Mouse (Mus musculus): Measurements from ENCODE around the gene Teddm2. TPM values are rescaled to one million over a fixed set of nuclear protein-coding genes. Genes with fewer than 3 reads are reported as not detected.

Teddm2 gene
- polyA plus RNA-seq, 1 experiment, result 0.08 TPM

DNA sequence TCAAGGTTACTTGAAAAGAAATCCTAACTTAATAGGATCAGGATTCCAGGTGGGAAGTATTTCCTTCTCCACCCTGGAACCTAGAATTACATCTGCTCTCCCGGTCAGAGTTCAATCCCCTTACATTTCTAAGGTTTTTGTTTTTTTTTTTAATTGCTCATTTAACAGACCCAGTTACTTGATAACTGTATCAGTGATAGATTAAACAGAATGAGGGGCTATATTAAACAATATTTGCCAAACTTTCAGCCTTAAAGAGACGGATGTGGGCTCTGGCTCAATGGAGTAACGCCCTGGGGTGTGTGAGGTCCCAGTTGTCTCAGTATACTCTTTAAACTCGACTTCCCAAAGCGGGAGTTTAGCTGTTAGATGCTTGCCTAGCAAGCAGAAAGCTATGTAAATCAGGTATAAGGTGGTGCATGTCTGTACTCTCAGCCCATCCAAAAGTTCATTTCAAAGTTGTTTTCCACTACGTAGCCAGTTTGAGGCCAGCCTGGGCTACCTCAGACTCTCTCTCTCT lies 11.3 kb upstream of the Teddm2 start:
- Histone ChIP-seq H3K4me3 (ENCODE audit: low read depth, low read length) (no peak overlapping the region), H3K27me3 (ENCODE audit: control insufficient read depth, insufficient read depth, low read length) (no peaks in the 10 kb centered on the region), H3K36me3 (ENCODE audit: control insufficient read depth, insufficient read depth, low read length) (peaks cover 19% of the 10 kb centered on the region), H3K4me1 (ENCODE audit: control insufficient read depth, insufficient read depth, insufficient read length, low read length) (peaks cover 9% of the 10 kb centered on the region; the same call in 1 of the 2 replicates), H3K27ac (ENCODE audit: insufficient read depth, low read depth, low read length) (no peak overlapping the region)
- TF ChIP-seq POLR2A (IDR thresholded peaks at IDR 0.05; ENCODE audit: low read depth, low read length), result no peak
- WGBS, result 36% methylated on average over 6 of the region's 6 CpGs

DNA sequence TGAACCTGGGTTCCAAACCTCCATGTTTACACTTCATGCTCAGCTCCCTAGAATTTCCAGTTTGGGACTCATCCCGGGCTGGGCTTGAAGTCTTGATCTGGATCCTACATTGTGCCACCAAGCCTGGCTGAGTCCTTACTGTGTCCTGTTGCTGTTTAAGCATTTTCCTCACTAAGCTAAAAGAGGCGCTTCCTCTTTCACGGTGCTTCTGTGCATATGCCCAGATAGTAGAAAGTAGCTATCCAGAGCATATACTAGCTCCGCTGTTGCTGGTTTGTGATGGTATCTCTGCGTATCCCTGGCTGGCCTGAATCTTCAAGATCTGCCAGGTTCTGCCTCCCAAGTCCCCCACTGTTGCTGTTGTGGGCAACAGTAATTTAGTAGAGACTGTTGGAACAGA lies 10.4 kb upstream of the Teddm2 start:
- TF ChIP-seq CTCF (IDR thresholded peaks at IDR 0.05; ENCODE audit: extremely low read depth, insufficient read length, insufficient replicate concordance, low read depth, low read length), result no peak
- TF ChIP-seq POLR2A (IDR thresholded peaks at IDR 0.05; ENCODE audit: low read depth, low read length), result no peak
- WGBS, result 71% methylated on average over 5 of the region's 5 CpGs
- no peaks in the 10 kb centered on the region for H3K27me3 ChIP-seq (ENCODE audit: control insufficient read depth, insufficient read depth, low read length)
- no peak overlapping the region for H3K4me3 ChIP-seq (ENCODE audit: low read depth, low read length)
- peaks cover 9% of the 10 kb centered on the region; the same call in 1 of the 2 replicates for H3K4me1 ChIP-seq (ENCODE audit: control insufficient read depth, insufficient read depth, insufficient read length, low read length)
- H3K27ac ChIP-seq (ENCODE audit: insufficient read depth, low read depth, low read length), result no peak overlapping the region
- peaks cover 23% of the 10 kb centered on the region for H3K36me3 ChIP-seq (ENCODE audit: control insufficient read depth, insufficient read depth, low read length)

DNA sequence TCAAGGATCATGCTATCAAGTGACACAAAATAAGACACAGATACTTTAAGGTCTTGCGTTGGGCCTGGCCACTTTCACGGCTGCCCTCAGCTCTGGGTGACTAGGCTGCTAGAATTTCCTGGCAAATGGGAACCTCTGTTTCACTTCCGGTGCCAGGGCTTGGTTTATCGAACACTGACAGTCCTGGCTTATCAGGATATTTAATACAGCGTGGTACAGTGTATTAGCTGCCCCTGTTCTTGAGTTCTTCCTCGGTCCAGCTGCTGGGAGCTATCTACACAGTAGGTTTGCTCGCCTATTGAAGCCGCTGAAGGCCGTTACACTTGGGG lies 9.9 kb upstream of the Teddm2 start:
- TF ChIP-seq POLR2A (IDR thresholded peaks at IDR 0.05; ENCODE audit: low read depth, low read length) (no peak), CTCF (IDR thresholded peaks at IDR 0.05; ENCODE audit: extremely low read depth, insufficient read length, insufficient replicate concordance, low read depth, low read length) (no peak)
- WGBS, result 49% methylated on average over 9 of the region's 9 CpGs
- Histone ChIP-seq H3K36me3 (ENCODE audit: control insufficient read depth, insufficient read depth, low read length) (peaks cover 27% of the 10 kb centered on the region), H3K27ac (ENCODE audit: insufficient read depth, low read depth, low read length) (no peak overlapping the region), H3K27me3 (ENCODE audit: control insufficient read depth, insufficient read depth, low read length) (no peaks in the 10 kb centered on the region), H3K4me3 (ENCODE audit: low read depth, low read length) (no peak overlapping the region), H3K4me1 (ENCODE audit: control insufficient read depth, insufficient read depth, insufficient read length, low read length) (peaks cover 9% of the 10 kb centered on the region; the same call in 1 of the 2 replicates)

DNA sequence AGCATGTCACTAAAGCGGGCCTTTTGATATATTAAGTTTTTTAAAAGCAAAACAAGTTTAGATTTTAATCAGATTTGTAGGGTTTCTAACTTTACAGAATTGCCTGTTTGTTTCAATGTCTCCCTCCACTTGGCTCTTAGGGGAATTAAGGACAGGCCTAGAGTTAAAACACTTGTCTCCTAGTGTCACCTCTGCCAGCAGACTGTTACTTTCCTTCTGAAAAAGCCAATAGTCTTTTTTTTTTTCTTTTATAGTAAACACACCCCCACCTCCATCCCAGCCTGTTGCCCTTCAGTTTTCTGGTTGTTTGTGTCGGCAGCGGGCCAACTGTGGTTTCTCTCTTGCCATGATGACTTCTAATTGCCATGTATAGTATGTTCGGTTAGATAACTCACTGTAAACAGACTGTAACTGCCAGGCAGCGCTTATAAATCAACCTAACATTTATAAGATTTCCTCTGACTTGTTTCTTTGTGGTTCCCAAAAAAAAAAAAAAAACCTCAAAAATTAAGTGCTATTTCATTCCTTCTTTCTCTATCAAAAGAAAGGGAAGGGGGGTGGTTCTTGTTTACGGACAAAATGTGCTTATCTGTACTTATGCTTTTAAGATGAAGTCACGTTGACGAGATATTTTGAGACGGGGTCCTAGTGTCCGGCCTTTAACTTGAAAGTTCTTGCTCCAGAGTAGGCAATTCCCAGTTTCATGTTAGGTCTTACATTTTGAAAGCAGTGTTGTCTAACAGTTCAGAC lies 9.4 kb upstream of the Teddm2 start:
- TF ChIP-seq POLR2A (IDR thresholded peaks at IDR 0.05; ENCODE audit: low read depth, low read length) (no peak), CTCF (IDR thresholded peaks at IDR 0.05; ENCODE audit: extremely low read depth, insufficient read length, insufficient replicate concordance, low read depth, low read length) (no peak)
- peaks cover 29% of the 10 kb centered on the region for H3K36me3 ChIP-seq (ENCODE audit: control insufficient read depth, insufficient read depth, low read length)
- no peak overlapping the region for H3K27ac ChIP-seq (ENCODE audit: insufficient read depth, low read depth, low read length)
- peaks cover 9% of the 10 kb centered on the region; the same call in 1 of the 2 replicates for H3K4me1 ChIP-seq (ENCODE audit: control insufficient read depth, insufficient read depth, insufficient read length, low read length)
- H3K4me3 ChIP-seq (ENCODE audit: low read depth, low read length), result no peak overlapping the region
- 40% methylated on average over 10 of the region's 10 CpGs for WGBS
- H3K27me3 ChIP-seq (ENCODE audit: control insufficient read depth, insufficient read depth, low read length), result no peaks in the 10 kb centered on the region

DNA sequence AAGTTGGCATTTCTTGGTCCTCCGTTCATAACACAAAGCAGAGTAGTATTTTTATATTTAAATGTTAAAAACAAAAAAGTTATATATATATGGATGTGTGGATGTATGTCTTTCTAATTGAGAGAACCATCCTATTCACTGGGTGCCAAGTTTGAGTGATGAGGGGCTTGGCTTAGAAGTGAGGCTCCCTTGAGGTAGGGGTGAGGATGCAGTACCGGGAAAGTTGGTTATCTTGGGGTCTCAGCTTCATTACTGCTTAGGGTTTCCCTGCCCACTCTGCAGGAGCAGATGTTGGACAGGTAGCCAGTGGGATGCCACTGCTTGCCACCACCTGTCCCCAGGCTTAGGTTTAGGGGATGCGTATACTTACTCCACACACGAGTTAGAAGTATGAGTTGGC lies 8.7 kb upstream of the Teddm2 start:
- WGBS, result 80% methylated on average over 4 of the region's 4 CpGs
- Histone ChIP-seq H3K27ac (ENCODE audit: insufficient read depth, low read depth, low read length) (no peak overlapping the region), H3K36me3 (ENCODE audit: control insufficient read depth, insufficient read depth, low read length) (peaks cover 34% of the 10 kb centered on the region), H3K27me3 (ENCODE audit: control insufficient read depth, insufficient read depth, low read length) (no peaks in the 10 kb centered on the region), H3K4me3 (ENCODE audit: low read depth, low read length) (no peak overlapping the region), H3K4me1 (ENCODE audit: control insufficient read depth, insufficient read depth, insufficient read length, low read length) (peaks cover 9% of the 10 kb centered on the region)
- no peak for TF ChIP-seq CTCF (IDR thresholded peaks at IDR 0.05; ENCODE audit: extremely low read depth, insufficient read length, insufficient replicate concordance, low read depth, low read length)
- TF ChIP-seq POLR2A (IDR thresholded peaks at IDR 0.05; ENCODE audit: low read depth, low read length), result no peak

DNA sequence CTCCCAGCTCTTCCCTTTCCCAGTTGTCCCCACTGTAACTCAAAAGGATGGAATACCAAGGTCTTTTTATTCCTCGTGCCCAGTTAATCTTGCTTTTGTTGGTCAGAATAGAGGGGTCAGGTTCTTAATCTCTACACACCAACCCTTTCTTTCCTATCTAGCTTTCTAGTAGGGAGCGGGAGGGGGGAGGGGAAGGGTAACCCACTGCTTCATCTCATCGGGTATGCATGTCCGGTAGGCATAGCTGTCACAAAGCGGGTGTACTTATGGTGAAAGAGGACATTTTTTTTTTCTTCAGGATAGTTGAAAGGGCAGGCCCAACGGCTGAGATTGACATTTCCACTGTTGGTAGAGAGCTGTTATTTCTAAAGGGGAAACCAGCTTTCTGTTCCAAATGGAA lies 8.2 kb upstream of the Teddm2 start:
- Histone ChIP-seq H3K27ac (ENCODE audit: insufficient read depth, low read depth, low read length) (no peak overlapping the region), H3K4me3 (ENCODE audit: low read depth, low read length) (no peak overlapping the region), H3K4me1 (ENCODE audit: control insufficient read depth, insufficient read depth, insufficient read length, low read length) (peaks cover 9% of the 10 kb centered on the region), H3K27me3 (ENCODE audit: control insufficient read depth, insufficient read depth, low read length) (no peaks in the 10 kb centered on the region), H3K36me3 (ENCODE audit: control insufficient read depth, insufficient read depth, low read length) (peaks cover 37% of the 10 kb centered on the region)
- no peak for TF ChIP-seq CTCF (IDR thresholded peaks at IDR 0.05; ENCODE audit: extremely low read depth, insufficient read length, insufficient replicate concordance, low read depth, low read length)
- TF ChIP-seq POLR2A (IDR thresholded peaks at IDR 0.05; ENCODE audit: low read depth, low read length), result no peak
- WGBS, result 90% methylated on average over 6 of the region's 6 CpGs

DNA sequence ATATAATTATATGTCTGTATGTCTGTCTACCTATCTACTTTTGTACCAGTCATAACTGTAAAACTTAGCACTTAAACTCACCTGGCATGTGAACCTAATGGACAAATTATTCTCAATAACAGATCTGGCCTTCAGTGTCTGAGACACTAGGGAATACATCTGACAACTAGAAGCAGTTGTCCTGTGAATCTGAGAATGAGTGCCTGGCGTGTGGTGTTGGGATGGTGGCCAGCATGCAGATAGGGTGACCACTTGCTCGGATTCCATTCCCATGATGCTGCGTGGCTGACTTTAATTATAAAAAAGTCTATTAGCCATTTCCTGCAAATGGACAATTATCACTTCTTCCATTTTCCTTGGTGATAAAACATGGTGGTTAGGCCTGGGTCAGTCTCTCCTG lies 5.9 kb upstream of the Teddm2 start:
- Histone ChIP-seq H3K36me3 (ENCODE audit: control insufficient read depth, insufficient read depth, low read length) (peaks cover 40% of the 10 kb centered on the region), H3K4me3 (ENCODE audit: low read depth, low read length) (no peak overlapping the region), H3K4me1 (ENCODE audit: control insufficient read depth, insufficient read depth, insufficient read length, low read length) (peaks cover 5% of the 10 kb centered on the region), H3K27me3 (ENCODE audit: control insufficient read depth, insufficient read depth, low read length) (no peaks in the 10 kb centered on the region), H3K27ac (ENCODE audit: insufficient read depth, low read depth, low read length) (no peak overlapping the region)
- TF ChIP-seq CTCF (IDR thresholded peaks at IDR 0.05; ENCODE audit: extremely low read depth, insufficient read length, insufficient replicate concordance, low read depth, low read length) (no peak), POLR2A (IDR thresholded peaks at IDR 0.05; ENCODE audit: low read depth, low read length) (no peak)
- WGBS, result 89% methylated on average over 3 of the region's 3 CpGs

Data from small intestine, adult 2 months (tissue).